Mouse (Mus musculus) cerebral cortex, adult 2 months (tissue): ENCODE data around the gene Gipc2.

Source experiments
- WGBS: fragments of 180-500 bp; shearing (Covaris S2); methylation state at CpG from one replicate; pipeline ENCODE4 v1.1.7; 2018; 5-methylcytosine and 5-hydroxymethylcytosine counted together

Gipc2 gene

DNA sequence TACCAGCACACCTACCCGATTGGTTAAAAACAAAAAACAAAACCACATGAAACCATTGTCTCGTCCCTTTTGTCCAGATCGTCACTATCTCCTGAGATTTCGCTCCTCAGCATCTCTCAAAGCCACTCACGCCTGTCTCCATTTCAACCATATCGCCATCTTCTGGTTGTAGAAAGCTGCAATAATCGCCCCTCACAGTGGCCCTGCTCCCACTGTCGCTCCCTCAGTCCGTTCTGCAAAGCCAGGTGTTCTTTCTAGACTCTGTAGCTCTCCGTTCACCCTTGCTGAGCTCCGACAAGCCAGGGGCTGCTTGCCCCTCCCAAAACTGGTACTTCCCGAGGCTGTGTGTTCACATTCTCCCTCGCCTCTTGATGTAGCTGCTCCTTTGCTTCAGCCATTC is 99.3 kb downstream of the Gipc2 start:
- WGBS: 27% methylated on average over 13 of the region's 13 CpGs

- WGBS: 79% methylated on average over 4 of the region's 4 CpGs
Observed at GRCm38 (mm10) chr3:152065806-152066205, 100.2 kb downstream of the Gipc2 start.

GRCm38 (mm10) chr3:152064166-152064565 is 101.9 kb downstream of the Gipc2 start:
- WGBS: 79% methylated on average over 2 of the region's 2 CpGs

- WGBS: 57% methylated on average over 3 of the region's 3 CpGs
Observed at GRCm38 (mm10) chr3:152062806-152063205, 103.2 kb downstream of the Gipc2 start.

DNA sequence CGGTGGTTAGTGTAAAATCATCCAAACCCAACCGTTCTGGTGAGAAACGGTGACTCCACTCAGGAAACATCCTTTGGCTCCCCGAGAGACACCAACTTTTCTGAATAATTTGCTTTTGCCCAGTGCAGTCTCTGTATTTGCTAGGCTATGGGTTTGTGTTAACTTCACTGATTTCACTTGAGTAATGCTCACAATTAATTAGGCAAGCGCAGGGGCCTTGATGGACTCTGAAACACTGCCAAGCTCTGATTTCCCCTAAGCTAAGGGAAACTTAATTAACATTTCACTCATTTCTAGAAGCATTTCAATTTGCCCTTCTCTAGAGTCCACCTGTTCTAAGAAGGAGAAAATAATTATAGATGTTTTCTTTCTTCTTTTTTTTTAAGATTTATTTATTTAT is 104.9 kb downstream of the Gipc2 start:
- WGBS: 64% methylated on average over 5 of the region's 5 CpGs

- 73% methylated on average over 2 of the region's 2 CpGs for WGBS
Observed at GRCm38 (mm10) chr3:152058235-152058634, 107.8 kb downstream of the Gipc2 start.

DNA sequence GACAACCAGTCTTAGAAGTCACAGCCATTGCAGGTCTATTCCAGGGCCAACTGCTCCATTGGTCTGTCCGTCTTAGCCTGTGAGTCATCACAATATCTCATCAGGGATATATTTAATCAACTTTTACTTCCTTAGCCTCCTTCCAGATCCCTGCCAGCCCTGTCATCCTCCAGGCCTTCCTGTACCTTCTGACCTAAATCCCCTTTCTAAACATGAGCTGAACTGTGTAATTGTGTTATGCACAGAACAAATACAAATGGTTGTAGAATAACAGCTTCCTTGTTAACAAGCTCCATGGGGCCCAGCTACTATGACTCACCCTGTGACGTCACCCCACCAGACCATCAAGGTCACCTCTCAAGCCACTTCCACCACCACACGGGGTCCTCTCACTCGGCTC is 111.8 kb downstream of the Gipc2 start:
- 51% methylated on average over 4 of the region's 4 CpGs for WGBS

GRCm38 (mm10) chr3:152051959-152052358 is 114.1 kb downstream of the Gipc2 start:
- 96% methylated on average over 2 of the region's 2 CpGs for WGBS

GRCm38 (mm10) chr3:152046895-152047294 is 119.1 kb downstream of the Gipc2 start:
- 77% methylated on average over 3 of the region's 3 CpGs for WGBS
